Mouse (Mus musculus) naive thymus-derived CD4-positive, alpha-beta T cell, adult 2 months (primary cell): Measurements from ENCODE around the gene Nlgn2.

ENCODE experiments used
- DNase-seq: peaks from one replicate; pipeline ENCODE4 v3.0.0-alpha.2; 2011; ENCODE audit warnings: low read depth

Gene Nlgn2

GRCm38 (mm10) chr11:69793429-69793828, 44.2 kb downstream of the Nlgn2 start:
- DNase-seq = no peak

- DNase-seq = no peak
Observed at GRCm38 (mm10) chr11:69791420-69791819, 46.2 kb downstream of the Nlgn2 start.

GRCm38 (mm10) chr11:69789431-69789830, 48.2 kb downstream of the Nlgn2 start:
- DNase-seq = no peak

- no peak for DNase-seq
Observed at GRCm38 (mm10) chr11:69787306-69787705, 50.3 kb downstream of the Nlgn2 start.

GRCm38 (mm10) chr11:69784793-69785272, 52.8 kb downstream of the Nlgn2 start:
- DNase-seq = no peak

- DNase-seq = no peak
Observed at GRCm38 (mm10) chr11:69781828-69782227, 55.8 kb downstream of the Nlgn2 start.

- DNase-seq = no peak
Observed at GRCm38 (mm10) chr11:69778985-69779384, 58.6 kb downstream of the Nlgn2 start.

GRCm38 (mm10) chr11:69778258-69778982, 59.2 kb downstream of the Nlgn2 start:
- no peak for DNase-seq

GRCm38 (mm10) chr11:69777504-69778257, 59.9 kb downstream of the Nlgn2 start:
- no peak for DNase-seq

GRCm38 (mm10) chr11:69776488-69776887, 61.1 kb downstream of the Nlgn2 start:
- no peak for DNase-seq

GRCm38 (mm10) chr11:69775716-69776115, 61.9 kb downstream of the Nlgn2 start:
- no peak for DNase-seq

GRCm38 (mm10) chr11:69774961-69775360, 62.6 kb downstream of the Nlgn2 start:
- DNase-seq = no peak
